Mouse (Mus musculus) heart, postnatal 0 days (tissue): Measurements from ENCODE around the gene Slc10a6. TPM values are rescaled to one million over a fixed set of nuclear protein-coding genes. Genes with fewer than 3 reads are reported as not detected.

Experiments
- ATAC-seq: fragments of 200-750 bp; cut with Nextera tagmentation; 2 replicates; pipeline ENCODE4 v1.8.0; 2017; ENCODE audit warnings: low read depth, moderate number of reproducible peaks, moderate library complexity; ENCODE audit not compliant: insufficient read depth
- DNase-seq: peaks from one replicate; pipeline ENCODE4 v3.0.0-alpha.2; 2016; ENCODE audit warnings: low spot score
- H3K27ac ChIP-seq: fragments of 300-500 bp; sonication (generic); 2 replicates; pipeline ENCODE4 v1.5.1; 2014; ENCODE audit warnings: low read depth, mild to moderate bottlenecking
- H3K27me3 ChIP-seq: fragments of 300-500 bp; sonication (generic); 2 replicates; pipeline ENCODE4 v1.6.1; 2014; ENCODE audit warnings: low read length, mixed read lengths; ENCODE audit not compliant: control insufficient read depth, insufficient read depth
- H3K36me3 ChIP-seq: fragments of 300-500 bp; sonication (generic); replicated peaks from 2 replicates; pipeline ENCODE4 v1.6.1; 2014; ENCODE audit warnings: low read length, mixed read lengths; ENCODE audit not compliant: control insufficient read depth, insufficient read depth
- H3K4me1 ChIP-seq: fragments of 300-500 bp; sonication (generic); 2 replicates; pipeline ENCODE4 v1.6.1; 2014; ENCODE audit warnings: antibody characterized with exemption; ENCODE audit not compliant: control insufficient read depth, insufficient read depth
- H3K4me2 ChIP-seq: fragments of 300-500 bp; sonication (generic); 2 replicates; pipeline ENCODE4 v1.6.1; 2014; ENCODE audit warnings: low read depth, mild to moderate bottlenecking, low read length, moderate library complexity
- H3K4me3 ChIP-seq: fragments of 300-500 bp; sonication (generic); 2 replicates; pipeline ENCODE4 v1.5.1; 2014; ENCODE audit warnings: low read depth, low read length
- H3K9ac ChIP-seq: fragments of 300-500 bp; sonication (generic); replicated peaks from 2 replicates; pipeline ENCODE4 v1.6.1; 2014; ENCODE audit warnings: low read depth, low read length, mixed read lengths
- H3K9me3 ChIP-seq: fragments of 300-500 bp; sonication (generic); replicated peaks from 2 replicates; pipeline ENCODE4 v1.6.1; 2016; ENCODE audit warnings: low read length; ENCODE audit not compliant: control insufficient read depth
- CTCF ChIP-seq: IDR thresholded peaks from 2 replicates; pipeline ENCODE4 v1.5.1; 2016; ENCODE audit warnings: antibody characterized with exemption, control low read depth, low read depth
- EP300 ChIP-seq: IDR thresholded peaks from 2 replicates; pipeline ENCODE4 v1.6.1; 2016; ENCODE audit warnings: antibody characterized with exemption, low read depth
- WGBS: fragments of 180-500 bp; shearing (Covaris S2); extraction: QIAGEN DNeasy Blood & Tissue Kit; methylation state at CpG from one replicate; pipeline ENCODE4 v1.1.7; 2014; 5-methylcytosine and 5-hydroxymethylcytosine counted together
- polyA plus RNA-seq: library from polyadenylated mRNA; unstranded; fragments of >200 nt; fragmentation: Nextera tagmentation; extraction: Ambion mirVana; gene quantifications from 2 replicates; pipeline ENCODE4 v1.2.1, GENCODE M21; 2015
- total RNA-seq: library from RNA; depleted of rRNA; stranded (reverse); fragments of >200 nt; gene quantifications from 2 replicates; pipeline ENCODE4 v1.2.3, GENCODE M21; 2014; ENCODE audit warnings: low replicate concordance; rRNA removed

The Slc10a6 gene
- total RNA-seq (9.6 and 14.9 TPM in 2 replicates), polyA plus RNA-seq (1.2 and 1.7 TPM in 2 replicates)

- 24% methylated on average over 17 of the region's 17 CpGs for WGBS
- no peak within 1 kb of the TSS; the same call in 1 of the 2 replicates for H3K9ac ChIP-seq
- peaks cover 22% of the 10 kb centered on the region for H3K4me1 ChIP-seq
- H3K4me3 ChIP-seq: peak within 1 kb of the TSS; percentile 14
- ATAC-seq (peak; percentile 95), DNase-seq (peak; percentile 98)
- TF ChIP-seq EP300: peak; percentile 99
- TF ChIP-seq CTCF: no peak
- no peaks in the 10 kb centered on the region for H3K36me3 ChIP-seq
- H3K4me2 ChIP-seq: peak within 1 kb of the TSS; percentile 48
- H3K27me3 ChIP-seq: no peaks in the 10 kb centered on the region
- H3K27ac ChIP-seq: peak within 1 kb of the TSS; percentile 95
- no peaks in the 10 kb centered on the region for H3K9me3 ChIP-seq
Measured at GRCm38 (mm10) chr5:103629111-103629764, at the start of gene Slc10a6. Gene Slc10a6, minus strand, starts transcription at chr5:103629403.

- Histone ChIP-seq H3K9me3 (no peaks in the 10 kb centered on the region), H3K4me1 (no peaks in the 10 kb centered on the region), H3K27me3 (no peaks in the 10 kb centered on the region), H3K4me3 (no peak overlapping the region), H3K4me2 (no peak overlapping the region), H3K9ac (no peak overlapping the region), H3K36me3 (no peaks in the 10 kb centered on the region), H3K27ac (no peak overlapping the region)
- 83% methylated on average over 5 of the region's 5 CpGs for WGBS
- DNase-seq: no peak
- TF ChIP-seq EP300 (no peak), CTCF (no peak)
- no peak for ATAC-seq
Measured at GRCm38 (mm10) chr5:103678974-103679373, 49.8 kb upstream of the Slc10a6 start.

- no peaks in the 10 kb centered on the region for H3K9me3 ChIP-seq
- no peak overlapping the region for H3K9ac ChIP-seq
- no peaks in the 10 kb centered on the region for H3K27me3 ChIP-seq
- H3K27ac ChIP-seq: no peak overlapping the region
- DNase-seq (no peak), ATAC-seq (no peak)
- no peak overlapping the region for H3K4me3 ChIP-seq
- no peak for TF ChIP-seq EP300
- no peaks in the 10 kb centered on the region for H3K4me1 ChIP-seq
- 76% methylated on average over 6 of the region's 6 CpGs for WGBS
- H3K36me3 ChIP-seq: no peaks in the 10 kb centered on the region
- no peak overlapping the region for H3K4me2 ChIP-seq
Measured at GRCm38 (mm10) chr5:103677894-103678293, 48.7 kb upstream of the Slc10a6 start.

GRCm38 (mm10) chr5:103676289-103676881 is 47.2 kb upstream of the Slc10a6 start:
- DNase-seq (no peak), ATAC-seq (no peak)
- Histone ChIP-seq H3K4me3 (no peak overlapping the region), H3K27ac (no peak overlapping the region), H3K27me3 (no peaks in the 10 kb centered on the region), H3K9me3 (no peaks in the 10 kb centered on the region), H3K4me2 (no peak overlapping the region), H3K9ac (no peak overlapping the region), H3K36me3 (no peaks in the 10 kb centered on the region), H3K4me1 (no peaks in the 10 kb centered on the region)
- TF ChIP-seq CTCF: no peak
- TF ChIP-seq EP300: no peak
- 85% methylated on average over 6 of the region's 6 CpGs for WGBS

GRCm38 (mm10) chr5:103674482-103674881 is 45.3 kb upstream of the Slc10a6 start:
- 61% methylated on average over 6 of the region's 6 CpGs for WGBS

More at GRCm38 (mm10) chr5:103674482-103674881, 45.3 kb upstream of the Slc10a6 start:
- H3K9me3 ChIP-seq: no peaks in the 10 kb centered on the region
- no peaks in the 10 kb centered on the region for H3K36me3 ChIP-seq
- H3K4me3 ChIP-seq: no peak overlapping the region
- TF ChIP-seq CTCF (no peak), EP300 (no peak)
- H3K27ac ChIP-seq: no peak overlapping the region
- no peak overlapping the region for H3K4me2 ChIP-seq
- H3K4me1 ChIP-seq: no peaks in the 10 kb centered on the region
- no peak overlapping the region for H3K9ac ChIP-seq
- DNase-seq: no peak
- no peak for ATAC-seq
- H3K27me3 ChIP-seq: no peaks in the 10 kb centered on the region
